Mouse (Mus musculus): ENCODE measurements around the gene Trex1.

The Trex1 gene

DNA sequence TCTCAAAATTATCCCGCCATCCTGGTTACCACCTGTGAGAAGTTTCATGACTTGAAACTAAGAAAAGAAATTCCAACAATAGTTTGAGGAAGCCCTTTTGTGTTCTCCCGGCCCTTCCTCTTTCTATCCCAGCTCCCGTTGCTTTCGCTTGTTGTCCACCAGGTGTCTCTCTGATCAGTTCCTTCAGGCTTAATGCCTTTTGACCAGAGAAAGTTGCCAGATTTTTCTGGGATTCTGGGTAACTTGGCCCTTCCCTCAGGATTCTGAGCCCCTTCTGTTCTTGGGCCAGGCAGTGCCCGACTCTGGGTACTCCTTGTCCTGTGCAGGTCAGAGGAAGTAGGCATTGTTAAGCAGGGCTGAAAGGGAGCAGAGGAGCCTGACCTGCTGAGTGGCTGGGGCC lies 28.5 kb upstream of the Trex1 start:
- DNase-seq (ENCODE audit: low spot score in 2 of 2), result peak in 1 of 2 experiments; percentile 53

DNA sequence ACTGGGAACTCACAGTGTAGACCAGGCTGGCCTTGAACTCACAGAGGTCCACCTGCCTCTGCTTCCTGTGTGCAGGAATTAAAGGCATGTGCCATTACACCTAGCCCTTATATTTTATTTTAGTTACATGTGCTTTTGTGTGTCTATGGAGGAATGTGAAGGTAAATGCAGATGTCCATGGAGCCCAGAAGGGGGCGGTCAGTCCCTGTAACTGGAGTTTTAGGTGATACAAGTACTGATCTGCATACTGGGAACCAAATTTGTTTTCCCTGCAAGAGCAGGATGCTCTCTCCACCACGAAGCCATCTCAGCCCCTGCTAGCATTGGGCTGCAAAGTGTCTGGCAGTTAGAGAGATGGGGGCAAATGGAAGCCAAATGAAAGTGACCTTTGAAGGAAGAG lies 25.4 kb upstream of the Trex1 start:
- DNase-seq (ENCODE audit: low spot score in 2 of 2), result no peak

DNA sequence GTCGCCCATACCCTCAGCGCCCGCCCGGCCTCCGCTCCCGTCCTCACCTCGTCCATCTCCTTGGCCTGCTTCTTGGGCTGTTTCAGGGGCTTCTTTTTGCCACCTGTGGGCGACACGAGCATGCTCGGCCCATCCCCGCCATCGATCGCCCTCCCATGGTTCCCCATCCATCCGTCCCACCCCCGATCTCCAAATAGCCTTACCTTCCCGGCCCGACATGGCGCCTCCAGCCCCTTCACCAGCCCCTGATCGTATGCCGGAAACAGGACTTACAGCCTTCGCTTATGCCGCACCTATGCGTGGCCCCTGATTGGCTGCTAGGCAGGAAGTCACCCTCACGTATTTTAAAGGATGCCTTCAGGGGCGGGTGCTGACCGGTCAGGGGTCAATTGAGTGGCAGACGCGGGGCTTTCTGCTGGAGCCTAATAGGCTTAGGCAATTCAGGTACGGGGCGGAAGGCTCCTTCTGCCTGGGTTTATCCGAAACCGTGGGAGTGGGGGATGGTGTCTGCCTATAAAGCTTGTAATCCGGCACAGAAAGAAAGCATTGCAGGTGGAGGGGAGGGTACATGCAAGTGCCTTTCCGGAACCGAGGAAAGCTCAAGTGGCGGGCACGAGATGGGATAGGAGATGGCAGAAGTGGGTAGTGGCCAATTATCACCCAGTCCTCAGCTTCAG lies 22.7 kb upstream of the Trex1 start, which contains the start of the genes Ccdc51 and Tma7:
TSS of gene Ccdc51 (plus strand) at position 370 of the 677 bp plus-strand sequence.
TSS of gene Tma7 (minus strand) at position 464 of the 677 bp plus-strand sequence.
- DNase-seq (ENCODE audit: low spot score in 2 of 2), result peak; percentile 91

DNA sequence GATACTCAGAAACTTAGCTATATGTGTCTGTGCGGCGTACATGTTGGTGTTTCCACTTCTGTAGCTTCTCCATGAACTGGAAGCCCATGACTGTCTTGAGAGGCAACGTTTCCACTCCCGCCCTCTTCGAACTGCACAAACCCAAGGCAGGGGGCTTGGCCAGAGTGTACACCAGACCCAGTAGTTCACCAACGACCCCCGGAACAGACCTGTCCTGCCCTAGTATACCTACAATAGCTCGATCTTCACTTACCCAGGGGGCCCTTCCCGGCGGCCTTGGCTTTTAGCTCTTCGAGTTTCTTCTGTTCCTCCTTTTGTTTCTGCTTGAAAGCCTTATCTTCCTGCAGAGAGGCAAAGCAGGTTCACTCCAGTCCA lies 22.2 kb upstream of the Trex1 start:
- no peak for DNase-seq (ENCODE audit: low spot score in 2 of 2)

DNA sequence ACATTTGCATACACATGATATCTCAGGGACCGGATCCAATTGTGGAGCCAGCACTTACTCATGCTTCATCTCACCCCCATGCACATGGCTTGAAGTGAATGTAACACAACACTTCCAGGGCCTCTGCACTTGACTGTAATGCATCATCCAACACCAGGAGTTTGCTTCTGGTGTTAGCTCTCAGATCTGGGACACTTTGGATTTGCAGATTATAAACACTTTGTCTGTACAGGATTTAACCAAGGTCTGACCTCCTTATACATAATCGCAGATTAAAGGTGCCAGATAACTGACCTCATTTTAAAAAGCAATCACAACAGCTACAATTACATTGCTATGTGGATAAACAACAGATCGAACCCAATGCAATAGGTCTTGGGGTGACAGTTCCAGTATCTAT lies 21.0 kb upstream of the Trex1 start:
- DNase-seq (ENCODE audit: low spot score in 2 of 2), result no peak

DNA sequence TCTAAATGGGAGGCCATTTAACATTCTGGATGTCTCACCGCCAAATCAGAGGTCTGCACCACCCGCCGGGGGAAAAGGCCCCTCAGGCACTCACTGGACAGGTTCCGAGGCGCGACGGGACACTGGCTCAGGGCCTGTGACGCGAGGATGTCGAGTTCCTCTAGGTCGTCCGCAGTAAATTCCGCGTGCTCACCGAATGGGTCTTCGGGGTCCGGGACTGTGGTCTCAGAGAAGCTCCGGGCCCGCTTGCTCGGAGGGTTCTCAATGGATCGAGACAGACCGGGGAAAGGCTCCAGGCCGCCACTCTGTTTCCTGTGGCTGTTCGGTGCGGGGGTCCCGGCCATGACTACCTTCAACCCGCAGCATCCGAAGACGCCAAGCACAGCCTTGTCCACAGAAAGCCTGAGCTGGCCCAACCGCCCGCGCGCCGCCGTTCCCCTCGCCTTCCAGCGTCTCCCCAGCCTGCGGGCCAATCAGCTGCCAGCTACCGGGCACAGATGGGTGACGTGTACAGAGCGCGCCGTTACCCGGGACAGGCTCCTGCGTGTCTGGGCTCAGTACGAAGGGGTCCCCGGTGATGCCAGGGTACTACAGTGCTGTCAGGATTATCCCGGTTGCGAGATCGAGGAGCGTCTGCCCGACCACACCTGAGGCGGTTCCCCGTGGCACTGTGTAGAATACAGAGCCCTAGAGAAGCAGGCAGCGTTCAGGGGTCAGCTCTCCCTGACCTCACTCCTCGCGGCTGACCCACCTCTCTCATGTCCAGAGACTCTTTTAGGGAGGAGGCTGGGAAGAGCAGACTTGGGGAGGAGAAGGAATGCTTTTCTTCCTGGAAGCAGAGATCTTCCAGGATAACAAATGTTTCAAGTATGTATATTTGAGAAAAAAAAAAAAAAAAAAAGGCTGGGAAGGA lies 14.4 kb upstream of the Trex1 start, which contains the start of gene Atrip:
TSS of gene Atrip (minus strand) at position 464 of the 913 bp plus-strand sequence.
- peak; percentile 96 to 98 for DNase-seq (ENCODE audit: low spot score in 2 of 2)

DNA sequence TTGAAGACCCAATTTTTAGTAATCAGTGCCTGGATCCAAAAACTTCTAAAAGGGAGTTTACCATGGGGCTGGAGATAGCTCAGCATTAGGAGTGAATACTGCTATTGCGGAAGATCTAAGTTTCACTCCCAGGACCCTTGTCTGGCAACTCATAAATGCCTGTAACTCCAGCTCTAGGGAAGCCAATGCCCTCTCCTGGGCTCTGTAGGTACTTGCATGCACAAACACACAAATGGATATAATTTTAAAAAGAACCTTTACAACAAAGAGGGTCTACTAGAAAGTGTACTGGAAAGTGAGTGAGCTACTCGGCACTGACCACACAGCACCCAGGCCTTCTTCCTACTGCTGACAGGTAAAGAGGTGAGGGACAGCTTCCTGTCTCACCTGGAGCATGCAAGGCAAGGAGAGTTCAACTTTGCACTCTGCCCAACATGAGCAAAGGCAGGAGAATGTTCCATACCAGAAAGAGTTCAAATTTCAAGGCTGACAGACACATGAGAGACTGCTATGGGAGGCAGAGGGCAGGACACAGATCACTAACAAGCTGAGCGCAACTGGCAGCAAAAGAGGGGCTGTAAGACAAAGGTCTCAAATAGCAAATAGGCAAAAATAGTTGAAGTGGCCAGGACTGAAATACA lies 8.7 kb upstream of the Trex1 start:
- DNase-seq (ENCODE audit: low spot score in 2 of 2), result no peak

DNA sequence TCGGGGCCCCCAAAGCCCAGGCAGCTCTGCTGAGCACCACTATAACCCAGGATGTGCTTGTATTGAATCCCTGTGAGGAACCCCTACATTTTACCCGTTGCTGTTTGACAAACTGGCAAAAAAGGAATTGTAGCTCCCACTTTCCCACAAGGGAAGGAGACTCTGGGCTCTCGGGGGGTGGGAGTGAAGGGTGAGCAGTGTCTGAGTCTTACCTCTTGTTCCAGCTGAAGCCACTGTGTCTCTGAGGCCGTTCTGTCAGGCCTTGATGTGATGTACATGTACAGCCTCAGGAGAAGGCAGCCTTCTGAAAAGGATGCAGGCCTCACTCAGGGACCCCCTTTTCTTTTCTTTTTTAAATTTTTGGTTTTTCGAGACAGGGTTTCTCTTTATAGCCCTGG lies 1.4 kb upstream of the Trex1 start:
- DNase-seq (ENCODE audit: low spot score in 2 of 2), result no peak

DNA sequence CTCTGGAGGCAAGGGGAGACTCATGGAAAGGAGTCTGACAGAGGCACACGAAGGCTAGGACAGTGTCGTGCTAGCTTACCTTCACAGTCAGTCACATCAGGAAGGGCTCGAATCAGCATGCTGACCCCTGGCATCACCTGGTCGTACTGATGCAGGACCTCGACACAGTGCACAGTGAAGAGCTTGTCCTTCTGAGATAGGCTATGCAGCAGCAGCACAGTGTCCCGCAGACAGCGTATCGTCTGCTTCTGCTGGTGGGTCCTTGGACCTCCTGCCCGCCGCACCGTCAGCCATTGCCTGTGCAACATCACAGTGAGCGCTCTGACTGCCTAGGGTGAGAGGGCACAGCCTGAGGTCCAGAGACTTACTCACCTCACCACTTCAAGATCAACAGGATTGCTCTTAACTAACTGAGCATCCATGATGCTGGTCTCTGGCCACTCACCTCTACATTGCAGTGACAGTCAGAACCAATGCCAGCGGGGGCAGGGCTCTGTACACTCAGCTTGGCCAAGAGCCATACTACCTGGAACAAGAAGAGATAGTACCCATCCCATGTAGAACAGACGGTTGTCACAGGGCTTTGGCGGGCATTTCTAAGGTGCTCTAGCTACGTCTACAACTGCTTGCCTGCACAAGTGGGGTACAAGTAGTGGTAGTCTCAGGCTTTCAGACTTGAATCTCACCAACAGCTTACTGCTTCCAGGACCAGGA lies 807 bp upstream of the Trex1 start:
- no peak for DNase-seq (ENCODE audit: low spot score in 2 of 2)

DNA sequence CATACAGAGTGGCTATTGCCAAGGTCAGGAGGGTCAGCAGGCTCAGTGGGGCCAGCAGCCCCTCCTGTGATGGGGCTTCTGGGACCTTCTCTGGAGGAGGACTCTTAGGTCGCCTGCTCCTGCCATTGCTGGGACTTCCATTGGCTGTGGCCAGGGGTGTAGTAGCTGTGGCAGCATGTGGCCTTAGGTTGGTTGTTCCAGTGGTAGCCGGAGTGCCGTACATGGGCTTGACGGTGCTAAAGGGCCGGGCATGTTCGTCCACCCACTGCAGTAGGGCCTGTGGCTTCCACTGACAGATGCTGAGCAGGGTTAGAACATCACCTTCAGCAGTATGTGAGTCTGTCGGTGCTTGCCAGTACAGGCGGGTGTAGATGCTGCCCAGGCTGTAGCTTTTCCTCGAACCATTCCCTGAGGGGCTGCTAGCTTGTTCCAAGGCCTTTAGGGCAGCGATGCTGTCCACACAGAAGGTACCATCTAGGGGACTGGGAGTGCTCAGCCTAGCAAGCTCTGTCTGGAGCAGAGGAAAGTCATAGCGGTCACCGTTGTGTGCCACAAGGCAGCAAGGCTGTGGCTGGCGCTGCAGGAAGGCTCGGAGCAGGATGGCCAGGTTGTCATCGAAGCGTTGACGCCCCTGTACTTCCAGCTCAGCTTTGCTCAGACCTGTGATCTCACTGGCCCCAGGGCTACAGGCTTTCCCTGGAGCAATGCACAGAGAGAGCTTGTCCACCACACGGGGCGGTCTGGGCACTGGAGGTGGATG lies 1.3 kb downstream of the Trex1 start:
- DNase-seq (ENCODE audit: low spot score in 2 of 2), result no peak

DNA sequence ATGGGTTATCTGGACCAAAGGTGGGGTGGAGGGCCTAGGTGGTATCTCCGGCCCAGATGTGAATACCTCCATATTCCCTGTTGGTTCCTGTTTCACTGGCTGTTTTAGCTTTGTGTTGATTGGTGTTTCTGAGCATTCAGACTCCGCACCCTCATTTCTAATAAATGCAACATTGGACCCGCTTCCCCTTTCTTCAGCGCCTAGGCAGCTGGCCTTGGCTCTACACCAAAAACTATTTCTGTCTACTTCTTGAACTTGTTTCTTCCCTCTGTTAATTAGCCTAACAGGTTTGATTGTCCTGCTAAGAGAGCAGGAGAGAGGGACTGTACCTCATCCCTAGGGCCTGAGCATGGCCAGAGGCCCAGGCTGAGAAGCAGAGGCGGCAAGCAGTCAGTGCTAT lies 2.0 kb downstream of the Trex1 start:
- no peak for DNase-seq (ENCODE audit: low spot score in 2 of 2)

DNA sequence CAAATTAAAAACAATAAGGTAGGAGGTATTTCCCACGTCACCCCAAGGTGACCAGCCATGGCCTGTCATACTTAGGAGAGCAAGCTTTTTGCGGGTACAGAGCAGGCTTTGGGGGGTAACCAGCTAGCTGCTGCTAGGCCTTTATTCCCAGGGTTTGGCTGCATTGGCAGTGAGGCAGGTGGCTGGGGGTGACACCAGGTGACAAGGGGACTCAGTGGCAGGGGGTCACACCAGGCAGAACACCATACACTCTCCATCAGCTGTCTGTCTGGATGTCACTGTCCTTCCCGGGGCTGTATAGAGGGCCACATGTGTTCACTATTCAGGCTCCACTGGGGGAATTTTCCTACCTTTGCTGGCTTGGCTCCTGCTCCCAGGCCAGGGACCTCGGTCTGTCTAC lies 2.6 kb downstream of the Trex1 start:
- no peak for DNase-seq (ENCODE audit: low spot score in 2 of 2)

DNA sequence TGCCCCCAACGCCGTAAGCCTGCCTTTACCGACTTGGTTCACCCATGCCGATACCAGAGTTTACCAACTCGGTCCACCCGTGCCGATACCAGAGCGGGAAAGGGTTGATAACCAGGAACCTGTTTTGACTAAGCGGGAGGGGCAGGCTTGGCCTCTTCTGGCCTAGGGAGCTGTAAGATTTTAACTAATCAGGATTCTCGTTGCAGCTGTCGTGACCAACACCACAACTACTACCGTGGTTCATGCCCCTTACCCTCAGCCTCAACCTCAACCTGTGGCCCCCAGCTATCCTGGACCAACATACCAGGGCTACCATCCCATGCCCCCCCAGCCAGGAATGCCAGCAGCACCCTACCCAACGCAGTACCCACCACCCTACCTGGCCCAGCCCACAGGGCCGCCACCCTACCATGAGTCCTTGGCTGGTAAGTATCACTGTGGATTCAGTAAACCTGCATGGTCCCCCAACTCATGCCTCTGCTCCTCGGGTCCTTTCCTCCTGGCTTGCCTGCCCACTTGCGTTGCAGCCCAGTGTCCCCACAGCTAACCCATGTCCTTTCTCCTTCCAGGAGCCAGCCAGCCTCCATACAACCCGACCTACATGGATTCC lies 3.3 kb downstream of the Trex1 start:
- DNase-seq (ENCODE audit: low spot score in 2 of 2), result no peak

DNA sequence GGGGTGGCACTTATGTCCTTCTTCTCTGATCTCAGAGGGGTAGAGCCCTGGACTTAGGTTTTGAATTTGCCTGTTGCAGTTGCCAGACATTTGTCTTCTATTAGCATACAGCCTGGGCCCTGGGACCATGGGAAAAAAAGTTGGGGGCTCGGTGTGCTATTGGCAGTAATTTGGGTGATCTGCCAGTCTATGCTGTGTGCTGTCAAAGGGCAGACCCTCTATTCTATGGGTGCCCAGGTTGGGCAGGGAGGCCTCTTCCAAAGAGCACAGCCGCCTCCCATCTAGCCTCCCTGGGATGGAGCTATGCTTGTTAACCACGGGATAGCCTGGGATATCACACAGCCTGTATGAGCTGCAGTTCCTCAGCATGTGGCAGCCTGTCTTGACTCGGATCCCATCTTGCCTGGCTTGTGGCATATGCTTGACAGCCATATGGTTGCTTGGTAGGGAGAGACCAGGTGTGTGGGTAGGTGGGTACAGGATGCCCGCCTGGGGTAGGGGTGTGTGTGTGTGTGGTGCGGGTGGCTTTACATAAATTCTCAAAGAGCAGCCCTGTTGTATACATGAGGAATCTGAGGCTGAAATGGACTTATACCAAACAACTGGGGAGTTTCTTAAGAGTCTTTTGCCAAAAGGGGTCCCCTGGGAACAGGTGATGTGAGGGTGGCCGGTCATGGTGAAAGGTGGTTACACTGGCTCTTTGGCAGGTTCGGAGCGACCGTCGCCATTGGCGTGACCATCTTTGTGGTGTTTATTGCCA lies 4.1 kb downstream of the Trex1 start:
- peak in 1 of 2 experiments; percentile 29 for DNase-seq (ENCODE audit: low spot score in 2 of 2)

DNA sequence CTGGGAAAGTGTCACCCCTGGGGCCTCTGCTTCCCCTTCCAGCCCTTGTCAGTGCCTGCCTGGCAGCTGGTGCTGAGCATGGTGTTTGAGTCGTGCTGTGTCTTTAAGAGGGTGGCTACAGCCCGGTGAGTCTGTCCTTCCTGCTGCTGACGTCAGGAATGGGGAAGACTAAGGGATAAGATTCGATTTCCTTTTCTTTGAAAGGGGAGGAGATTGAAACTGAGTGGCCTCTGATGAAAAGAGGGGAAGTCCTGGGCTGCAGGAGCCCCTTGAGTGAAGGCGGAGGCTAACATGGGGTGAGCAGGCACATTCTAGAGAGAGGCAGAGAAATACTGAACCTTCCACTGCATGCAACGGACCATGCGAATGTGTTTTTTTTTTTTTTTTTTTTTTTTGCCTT lies 4.8 kb downstream of the Trex1 start:
- DNase-seq (ENCODE audit: low spot score in 2 of 2), result peak; percentile 74 to 81

DNA sequence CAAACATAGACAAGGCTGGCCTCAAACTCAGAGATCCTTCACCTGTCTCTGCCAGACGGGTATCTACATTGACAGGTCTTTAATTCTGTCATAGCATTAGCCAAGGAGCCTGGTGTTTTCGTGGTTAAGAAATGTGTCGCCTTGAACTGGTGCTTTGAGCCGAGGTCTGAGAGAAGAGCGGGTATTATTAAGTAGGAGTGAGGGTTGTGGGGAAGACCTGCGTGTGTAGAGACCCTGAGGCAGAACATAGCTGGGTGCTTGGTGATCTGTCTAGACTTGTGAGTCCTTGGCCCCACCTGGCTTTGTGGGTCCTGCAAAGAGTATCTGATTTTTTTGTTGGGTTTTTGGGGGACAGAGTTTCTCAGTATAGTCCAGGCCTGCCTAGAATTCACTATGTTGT lies 5.7 kb downstream of the Trex1 start:
- DNase-seq (ENCODE audit: low spot score in 2 of 2), result no peak

DNA sequence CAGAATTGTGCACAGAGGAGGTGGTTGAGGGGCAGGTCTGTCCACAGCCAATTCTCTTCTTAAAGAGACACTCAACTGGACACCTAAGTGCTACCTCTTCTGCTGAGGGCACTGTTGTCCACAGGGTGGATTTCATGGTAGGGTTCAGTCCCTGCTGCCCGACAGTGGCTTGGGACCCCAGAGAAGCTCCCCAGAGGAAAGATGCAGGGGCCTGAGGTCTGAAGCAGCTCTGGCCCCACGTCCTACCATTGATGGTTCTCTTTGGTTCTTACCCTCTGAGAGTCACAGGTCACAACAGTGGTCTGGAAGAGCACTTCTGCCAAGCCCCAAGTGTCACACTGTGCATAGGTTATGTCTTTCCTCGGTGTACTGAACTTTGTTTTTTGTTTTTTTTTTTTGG lies 6.2 kb downstream of the Trex1 start:
- no peak for DNase-seq (ENCODE audit: low spot score in 2 of 2)

DNA sequence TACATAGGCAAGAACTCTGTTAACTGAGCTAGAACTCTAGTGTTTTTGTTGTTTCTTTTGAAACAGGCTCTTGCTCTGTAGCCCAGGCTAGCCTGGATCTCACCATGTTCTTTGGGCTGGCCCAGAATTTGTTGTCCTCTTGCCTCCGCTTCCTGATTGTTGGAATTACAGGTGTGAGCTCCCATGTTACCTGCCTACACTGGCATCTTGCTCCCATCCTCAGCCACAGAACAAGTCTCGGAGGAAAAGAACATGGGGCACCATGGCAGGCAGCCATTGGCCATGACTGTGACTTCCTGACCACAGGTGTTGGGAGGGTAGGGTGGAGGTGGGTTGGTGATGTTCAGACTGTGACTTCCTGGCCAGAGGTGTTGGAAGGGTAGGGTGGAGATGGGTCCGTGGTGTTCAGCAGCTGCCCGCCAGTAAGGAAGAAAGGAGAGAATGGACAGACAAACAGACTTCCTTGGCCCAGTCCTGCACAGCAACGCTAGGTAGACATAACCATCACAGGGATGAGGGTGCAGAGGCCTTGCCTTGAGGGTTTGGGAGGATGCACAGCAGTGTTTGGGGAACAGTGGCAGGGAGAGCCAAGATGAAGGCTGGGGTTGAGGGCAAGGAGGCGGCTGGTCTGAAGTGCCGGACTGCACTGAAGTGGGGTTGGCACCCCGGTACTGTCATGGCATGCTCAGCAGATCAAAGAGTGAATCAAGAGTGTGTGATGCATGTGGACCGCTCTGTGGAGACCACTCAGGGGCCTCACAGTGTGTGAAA lies 6.9 kb downstream of the Trex1 start:
- DNase-seq (ENCODE audit: low spot score in 2 of 2), result no peak
